In the genomic region with DNA sequence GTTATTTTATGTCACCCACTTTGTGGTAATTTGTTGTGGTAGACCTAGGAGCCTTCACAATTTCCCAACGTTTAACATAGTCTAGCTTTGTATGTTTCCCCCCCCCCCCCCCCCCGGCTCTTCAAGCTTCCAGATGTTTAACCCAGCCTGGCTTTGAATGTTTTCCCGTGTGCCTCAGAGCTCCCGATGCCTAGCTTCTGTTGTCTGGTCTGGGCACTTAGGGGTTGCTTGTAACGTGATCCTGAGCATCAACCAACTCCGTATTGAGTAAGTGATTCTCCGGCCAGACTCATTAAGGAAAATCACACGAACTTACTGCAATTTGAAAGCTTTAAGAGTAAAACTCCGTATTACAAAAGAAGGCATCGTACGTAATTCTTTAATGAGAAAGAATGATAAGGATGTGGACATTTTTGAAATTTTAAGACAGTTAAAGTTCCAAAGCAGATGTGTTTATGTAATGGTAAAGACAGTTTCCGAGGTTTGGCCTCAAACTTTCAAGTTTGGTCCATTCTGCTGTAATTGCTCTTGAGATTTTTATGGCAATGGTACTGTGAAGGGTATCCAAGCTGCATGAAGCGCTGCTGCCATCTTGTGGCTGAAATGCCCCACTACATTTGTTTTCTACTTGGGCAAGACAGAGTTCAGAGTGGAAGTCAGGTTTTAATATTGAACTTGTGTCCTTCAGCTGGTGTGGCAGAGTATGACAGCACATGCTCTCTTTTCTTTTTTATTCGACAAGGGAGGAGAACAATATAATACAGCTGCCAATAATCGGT, we compare ENCODE assay signal across 7 mouse cellular contexts.
A peak's percentile ranks its signal among the peaks of the same experiment; 100 is the strongest.
DNase-seq lines count a peak whose midpoint lies in the region; ATAC-seq and TF ChIP-seq lines count a peak whose summit lies in the region.

No protein-coding gene starts in this region.

- H3K9ac ChIP-seq in intestine, postnatal 0 days (ENCODE audit: low read depth, low read length) = no peak overlapping the region
- H3K9ac ChIP-seq in midbrain, embryonic 16.5 days (ENCODE audit: low read depth, low read length) = no peak overlapping the region

- TF ChIP-seq CTCF in intestine, postnatal 0 days (IDR thresholded peaks at IDR 0.05; ENCODE audit: low read depth) = peak; percentile 99

- H3K27ac ChIP-seq in intestine, postnatal 0 days (ENCODE audit: low read depth, low read length) = no peak overlapping the region
- no peak overlapping the region for H3K27ac ChIP-seq in midbrain, embryonic 16.5 days (ENCODE audit: low read length)

- H3K27me3 ChIP-seq in intestine, postnatal 0 days (replicated peaks; ENCODE audit: control insufficient read depth, insufficient read depth, low read length) = no peaks in the 10 kb centered on the region
- H3K27me3 ChIP-seq in midbrain, embryonic 16.5 days (ENCODE audit: control insufficient read depth, insufficient read depth, low read depth, low read length) = no peaks in the 10 kb centered on the region

- H3K4me1 ChIP-seq in intestine, postnatal 0 days (replicated peaks; ENCODE audit: control insufficient read depth, insufficient read depth, low read length) = no peaks in the 10 kb centered on the region
- H3K4me1 ChIP-seq in midbrain, embryonic 16.5 days (ENCODE audit: control insufficient read depth, insufficient read depth, low read length) = peaks cover 7% of the 10 kb centered on the region; the same call in 1 of the 2 replicates

- 35% methylated on average over 15 of the region's 15 CpGs for WGBS in intestine, postnatal 0 days
- 40% methylated on average over 15 of the region's 15 CpGs for WGBS in midbrain, embryonic 16.5 days

- ATAC-seq in intestine, postnatal 0 days = peak; percentile 60; the same call in 1 of the 2 replicates
- ATAC-seq in midbrain, embryonic 16.5 days = peak; percentile 81

- no peaks in the 10 kb centered on the region for H3K36me3 ChIP-seq in intestine, postnatal 0 days (ENCODE audit: control insufficient read depth, insufficient read depth)
- H3K36me3 ChIP-seq in midbrain, embryonic 16.5 days (ENCODE audit: control insufficient read depth, insufficient read depth, low read length) = no peaks in the 10 kb centered on the region

- H3K9me3 ChIP-seq in intestine, postnatal 0 days (ENCODE audit: control insufficient read depth) = no peaks in the 10 kb centered on the region
- H3K9me3 ChIP-seq in midbrain, embryonic 16.5 days (replicated peaks; ENCODE audit: control insufficient read depth, low read length, poor library complexity, severe bottlenecking) = no peaks in the 10 kb centered on the region

- intact Hi-C loops in gastrocnemius, postnatal 36 days (cut with DNase I) = loop anchor here (2.0 to 10.0 kb wide), 2 partner anchors 856 to 994 kb away; no protein-coding TSS in a partner anchor
- intact Hi-C loops in left cerebral cortex, postnatal 36 days (cut with DNase I) = loop anchor here (2.0 to 5.0 kb wide), 2 partner anchors 858 to 1101 kb away; no protein-coding TSS in a partner anchor

- peak; percentile 50 for DNase-seq in adrenal gland, adult 2 months
- peak; percentile 89 for DNase-seq in embryo, embryonic 10.5 days (ENCODE audit: low spot score)
- peak; percentile 35 to 61 for DNase-seq in gastrocnemius, postnatal 36 days
- peak; percentile 72 to 83 for DNase-seq in left cerebral cortex, postnatal 36 days (ENCODE audit: low spot score in 2 of 2)
- DNase-seq in spleen, postnatal 4 days (ENCODE audit: low spot score in 2 of 2) = peak; percentile 40 to 73

- peak overlapping the region; percentile 38; the same call in 1 of the 2 replicates for H3K4me2 ChIP-seq in intestine, postnatal 0 days (replicated peaks; ENCODE audit: low read depth)
- no peak overlapping the region for H3K4me2 ChIP-seq in midbrain, embryonic 16.5 days (ENCODE audit: low read length)

- H3K4me3 ChIP-seq in intestine, postnatal 0 days (ENCODE audit: low read depth, low read length) = no peak overlapping the region
- no peak overlapping the region for H3K4me3 ChIP-seq in midbrain, embryonic 16.5 days (ENCODE audit: low read depth, low read length)
